ENCODE assay signal across 8 mouse cellular contexts in the genomic region with DNA sequence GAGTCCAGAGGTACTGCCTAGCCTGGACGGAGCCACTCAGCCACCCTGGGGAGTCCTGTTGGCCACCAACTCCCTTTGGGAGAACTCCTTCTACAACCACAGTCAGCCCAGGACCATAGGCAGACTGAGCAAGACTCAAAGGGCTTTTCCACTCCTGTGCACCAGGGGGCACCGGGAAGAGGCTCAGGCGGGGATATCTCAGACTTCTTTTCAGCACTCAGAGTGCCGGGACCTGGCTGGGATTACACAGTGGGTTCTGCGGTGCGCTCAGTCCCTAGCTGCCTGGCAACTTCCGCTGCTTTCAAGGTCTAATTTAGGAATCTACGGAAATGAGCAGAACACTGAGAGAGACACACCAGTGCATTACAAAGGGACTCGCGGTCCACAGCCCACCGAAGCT.
DNase-seq lines count a peak whose midpoint lies in the region; ATAC-seq and TF ChIP-seq lines count a peak whose summit lies in the region.

No protein-coding gene starts in this region.

- H3K36me3 ChIP-seq in heart, adult 2 months (ENCODE audit: control insufficient read depth, insufficient read depth, low read length): no peaks in the 10 kb centered on the region
- no peaks in the 10 kb centered on the region for H3K36me3 ChIP-seq in forebrain, embryonic 11.5 days (ENCODE audit: control insufficient read depth, insufficient read depth, low read length)
- no peaks in the 10 kb centered on the region for H3K36me3 ChIP-seq in liver, postnatal 0 days (replicated peaks; ENCODE audit: insufficient read depth, low read length)

- H3K9me3 ChIP-seq in forebrain, embryonic 11.5 days (ENCODE audit: control insufficient read depth, low read length): no peaks in the 10 kb centered on the region
- no peaks in the 10 kb centered on the region for H3K9me3 ChIP-seq in liver, postnatal 0 days (ENCODE audit: low read length)

- H3K4me3 ChIP-seq in heart, adult 2 months: no peak overlapping the region
- H3K4me3 ChIP-seq in forebrain, embryonic 11.5 days (ENCODE audit: low read depth, low read length): no peak overlapping the region
- no peak overlapping the region for H3K4me3 ChIP-seq in liver, postnatal 0 days (ENCODE audit: low read depth, low read length)
- no peak overlapping the region for H3K4me3 ChIP-seq in olfactory bulb, adult 2 months (ENCODE audit: insufficient read depth, low read depth, low read length)

- TF ChIP-seq EP300 in heart, adult 2 months (IDR thresholded peaks at IDR 0.05; ENCODE audit: insufficient read depth, low read depth, low read length): no peak
- TF ChIP-seq EP300 in liver, postnatal 0 days (IDR thresholded peaks at IDR 0.05; ENCODE audit: low read depth): no peak

- peak; percentile 62 for TF ChIP-seq CTCF in heart, adult 2 months (IDR thresholded peaks at IDR 0.05)
- TF ChIP-seq CTCF in liver, postnatal 0 days (IDR thresholded peaks at IDR 0.05; ENCODE audit: low read depth): peak; percentile 62
- TF ChIP-seq CTCF in olfactory bulb, adult 2 months (IDR thresholded peaks at IDR 0.05; ENCODE audit: insufficient read depth, low read depth, low read length): peak; percentile 53

- WGBS in heart, adult 2 months: 8% methylated on average over 11 of the region's 11 CpGs
- 15% methylated on average over 11 of the region's 11 CpGs for WGBS in forebrain, embryonic 11.5 days
- WGBS in liver, postnatal 0 days (ENCODE audit: insufficient replicate concordance): 11% methylated on average over 11 of the region's 11 CpGs
- 10% methylated on average over 11 of the region's 11 CpGs for WGBS in olfactory bulb, adult 2 months

- no peaks in the 10 kb centered on the region for H3K79me2 ChIP-seq in heart, adult 2 months (replicated peaks; ENCODE audit: control insufficient read depth, insufficient read depth, low read length)

- peak overlapping the region; percentile 32; the same call in 1 of the 2 replicates for H3K4me2 ChIP-seq in forebrain, embryonic 11.5 days (ENCODE audit: low read depth, low read length, severe bottlenecking)
- no peak overlapping the region for H3K4me2 ChIP-seq in liver, postnatal 0 days (ENCODE audit: low read depth, low read length)

- DNase-seq in heart, adult 2 months: no peak
- no peak for DNase-seq in heart, postnatal 25 days (ENCODE audit: low spot score)
- peak; percentile 72 for DNase-seq in ES-CJ7 (ENCODE audit: low read depth, low spot score)
- peak; percentile 68 for DNase-seq in forebrain, embryonic 11.5 days (ENCODE audit: low spot score)
- DNase-seq in induced T-regulatory cell, adult 2 months (ENCODE audit: low read depth): peak; percentile 4
- peak; percentile 33 for DNase-seq in liver, postnatal 0 days
- DNase-seq in cerebellum, adult 11 months: no peak

- no peak overlapping the region for H3K9ac ChIP-seq in heart, adult 2 months (ENCODE audit: low read depth, low read length)
- H3K9ac ChIP-seq in forebrain, embryonic 11.5 days (ENCODE audit: low read length): no peak overlapping the region
- H3K9ac ChIP-seq in liver, postnatal 0 days (replicated peaks): no peak overlapping the region

- H3K27ac ChIP-seq in heart, adult 2 months: no peak overlapping the region
- H3K27ac ChIP-seq in forebrain, embryonic 11.5 days (ENCODE audit: low read depth, low read length): no peak overlapping the region
- no peak overlapping the region for H3K27ac ChIP-seq in liver, postnatal 0 days (ENCODE audit: low read depth)
- no peak overlapping the region for H3K27ac ChIP-seq in olfactory bulb, adult 2 months (ENCODE audit: insufficient read depth, low read depth, low read length)

- intact Hi-C loops in heart, adult 2 months (cut with DNase I): no loop called here
- intact Hi-C loops in heart, postnatal 25 days (cut with DNase I): no loop called here

- H3K4me1 ChIP-seq in heart, adult 2 months (ENCODE audit: control insufficient read depth, insufficient read depth, low read length): no peaks in the 10 kb centered on the region
- H3K4me1 ChIP-seq in forebrain, embryonic 11.5 days (replicated peaks; ENCODE audit: control insufficient read depth, insufficient read depth, low read length): no peaks in the 10 kb centered on the region; the same call in 1 of the 2 replicates
- H3K4me1 ChIP-seq in liver, postnatal 0 days (ENCODE audit: insufficient read depth): no peaks in the 10 kb centered on the region
- peaks cover 3% of the 10 kb centered on the region; the same call in 1 of the 2 replicates for H3K4me1 ChIP-seq in olfactory bulb, adult 2 months (ENCODE audit: control insufficient read depth, insufficient read depth, low read length)

- no peaks in the 10 kb centered on the region for H3K27me3 ChIP-seq in heart, adult 2 months (ENCODE audit: control insufficient read depth, insufficient read depth, low read length)
- H3K27me3 ChIP-seq in forebrain, embryonic 11.5 days (ENCODE audit: control insufficient read depth, insufficient read depth, low read length): peaks cover 5% of the 10 kb centered on the region; the same call in 1 of the 2 replicates
- peaks cover 7% of the 10 kb centered on the region; the same call in 1 of the 2 replicates for H3K27me3 ChIP-seq in liver, postnatal 0 days (ENCODE audit: insufficient read depth, low read length)

- peak; percentile 76 for ATAC-seq in forebrain, embryonic 11.5 days (replicated peaks; ENCODE audit: low FRiP score)
- ATAC-seq in liver, postnatal 0 days: no peak

- TF ChIP-seq POLR2A in heart, adult 2 months (IDR thresholded peaks at IDR 0.05; ENCODE audit: insufficient read depth, low read depth, low read length): no peak
- TF ChIP-seq POLR2A in olfactory bulb, adult 2 months (IDR thresholded peaks at IDR 0.05; ENCODE audit: insufficient read depth, low read depth, low read length): no peak

Comparison
In these comparisons a context has a peak if more than half of its experiments do, and no peak if none do; other contexts are left out.
1. DNase-seq: peak in ES-CJ7 (single experiment), forebrain, embryonic 11.5 days (single experiment), induced T-regulatory cell, adult 2 months (single experiment) and liver, postnatal 0 days (single experiment); none in heart, adult 2 months (0 of 2), heart, postnatal 25 days (single experiment) and cerebellum, adult 11 months (single experiment).
2. Peak in every context shown above with its lines, with median percentiles within 50 percentile points of each other: CTCF ChIP-seq.